Mouse (Mus musculus) fibroblast of lung, adult 2 months (primary cell): ENCODE results near the gene Msantd4.
"Not testable (repeated sequence)": the region's sequence is repeated elsewhere in the genome, so short reads cannot be mapped to it uniquely, and the experiment has no call there.

Source experiments
- DNase-seq: peaks from one replicate; pipeline ENCODE4 v3.0.0-alpha.2; 2011; ENCODE audit warnings: low read depth

Msantd4 gene

GRCm38 (mm10) chr9:4375828-4376639 lies at the start of gene Msantd4:
Gene Msantd4 (plus strand): TSS chr9:4376562.
- peak; percentile 99 for DNase-seq

GRCm38 (mm10) chr9:4353163-4353562 lies 23.2 kb upstream of the Msantd4 start:
- no peak for DNase-seq

- DNase-seq: no peak
Measured at GRCm38 (mm10) chr9:4376640-4377120, 318 bp downstream of the Msantd4 start.

GRCm38 (mm10) chr9:4400801-4401200 lies 24.4 kb downstream of the Msantd4 start:
- DNase-seq: not testable (repeated sequence)
